Mouse (Mus musculus) cerebellum, postnatal 36 days (tissue): ENCODE measurements around the gene Serinc5.
"Not testable (repeated sequence)": the region's sequence is repeated elsewhere in the genome, so short reads cannot be mapped to it uniquely, and the experiment has no call there.

Experiments
- DNase-seq, 2 experiments: peaks; one replicate each; pipeline ENCODE4 v3.0.0; 2021 to 2022; ENCODE audit warnings: mixed read lengths in 2 of 2

Gene Serinc5

DNA sequence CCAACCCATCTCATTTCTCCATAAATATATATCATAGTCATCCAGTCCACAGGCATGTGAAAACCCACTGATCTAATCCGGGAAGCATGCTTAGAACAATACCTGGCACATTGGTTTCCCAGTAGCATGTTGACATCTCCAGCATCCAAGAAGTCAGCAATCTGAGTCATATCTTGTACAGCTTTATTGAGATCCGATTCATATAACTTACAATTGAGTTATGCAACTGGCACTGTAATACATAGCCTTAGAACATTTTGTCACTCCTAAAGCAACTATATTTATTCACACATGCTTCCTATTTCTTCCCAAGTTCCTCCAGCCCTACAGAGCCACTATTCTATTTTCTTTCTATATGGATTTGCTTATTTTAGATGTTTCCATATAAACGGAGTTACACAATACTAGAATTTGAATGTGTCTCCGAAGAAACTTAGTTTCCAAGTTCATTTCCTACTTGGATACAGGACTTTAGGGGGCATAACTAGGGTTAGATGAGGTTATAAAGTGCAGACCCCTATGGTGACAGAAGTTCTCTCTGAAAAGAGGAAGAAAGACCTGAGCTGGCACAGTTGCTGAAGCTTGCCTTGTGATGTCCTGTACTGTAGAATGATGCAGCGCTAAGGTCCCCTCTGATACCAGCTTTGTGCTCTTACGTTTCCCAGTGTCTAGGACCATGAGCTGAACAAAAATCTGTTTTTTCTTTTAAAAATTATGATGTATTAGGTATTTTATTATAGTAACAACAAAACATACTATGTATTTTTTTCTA lies 57.5 kb downstream of the Serinc5 start:
- DNase-seq, result no peak

DNA sequence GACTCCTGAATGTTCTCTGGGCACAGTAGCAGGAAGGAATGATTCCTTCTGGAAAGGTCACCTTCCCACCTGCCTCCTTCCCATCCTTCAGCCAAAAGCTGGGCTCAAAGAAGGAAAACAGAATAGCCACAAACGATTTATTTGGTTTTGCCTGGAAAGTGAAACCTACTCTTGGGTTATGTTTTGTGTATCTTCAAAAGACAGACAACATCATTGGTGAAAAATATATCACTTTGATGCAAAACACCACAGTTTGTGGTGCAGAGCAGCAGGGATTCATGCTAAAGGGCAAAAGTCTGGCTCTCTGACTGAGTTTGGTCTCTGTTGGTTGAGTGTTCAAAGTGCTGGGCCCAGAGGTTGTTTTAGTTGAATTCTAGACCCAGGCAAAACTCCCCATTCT lies 60.8 kb downstream of the Serinc5 start:
- DNase-seq, result no peak

DNA sequence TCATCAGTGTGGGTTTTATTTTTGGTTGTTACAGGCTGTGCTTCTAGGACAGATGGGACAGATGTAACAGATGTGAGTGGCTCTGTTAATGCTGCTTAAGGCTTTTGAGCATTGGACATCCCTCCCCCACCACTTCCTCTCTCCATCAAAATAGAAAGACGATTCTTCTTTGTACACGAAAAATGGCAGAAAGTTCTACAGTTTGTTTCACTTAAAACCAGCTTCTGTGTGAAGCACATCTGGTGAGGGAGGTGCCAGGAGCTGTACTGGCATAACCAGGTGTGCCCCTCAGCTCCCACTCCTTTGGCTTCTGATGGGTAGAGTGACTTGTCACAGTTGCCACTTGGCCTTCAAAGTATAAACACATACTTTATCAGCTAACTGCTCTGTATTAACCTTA lies 63.8 kb downstream of the Serinc5 start:
- DNase-seq, result no peak

DNA sequence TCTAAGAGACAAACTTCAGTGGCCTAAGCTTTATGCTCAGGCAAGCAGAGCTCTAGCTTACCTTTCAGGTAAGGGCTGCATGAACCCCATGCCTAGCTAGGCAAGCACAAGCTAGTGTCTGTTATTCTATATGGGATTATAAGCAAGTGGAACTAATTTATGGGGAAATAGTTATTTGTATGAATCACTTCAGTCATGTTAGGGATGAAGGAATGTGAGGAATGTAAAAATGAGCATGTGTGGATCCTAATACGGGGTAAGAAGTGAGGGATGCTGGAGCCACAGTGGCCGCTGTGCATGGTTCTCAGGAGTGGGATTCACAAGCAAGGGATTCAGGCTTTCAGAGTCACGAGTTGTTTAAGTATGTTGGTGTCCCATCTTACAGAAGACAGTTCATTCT lies 64.4 kb downstream of the Serinc5 start:
- DNase-seq, result no peak

DNA sequence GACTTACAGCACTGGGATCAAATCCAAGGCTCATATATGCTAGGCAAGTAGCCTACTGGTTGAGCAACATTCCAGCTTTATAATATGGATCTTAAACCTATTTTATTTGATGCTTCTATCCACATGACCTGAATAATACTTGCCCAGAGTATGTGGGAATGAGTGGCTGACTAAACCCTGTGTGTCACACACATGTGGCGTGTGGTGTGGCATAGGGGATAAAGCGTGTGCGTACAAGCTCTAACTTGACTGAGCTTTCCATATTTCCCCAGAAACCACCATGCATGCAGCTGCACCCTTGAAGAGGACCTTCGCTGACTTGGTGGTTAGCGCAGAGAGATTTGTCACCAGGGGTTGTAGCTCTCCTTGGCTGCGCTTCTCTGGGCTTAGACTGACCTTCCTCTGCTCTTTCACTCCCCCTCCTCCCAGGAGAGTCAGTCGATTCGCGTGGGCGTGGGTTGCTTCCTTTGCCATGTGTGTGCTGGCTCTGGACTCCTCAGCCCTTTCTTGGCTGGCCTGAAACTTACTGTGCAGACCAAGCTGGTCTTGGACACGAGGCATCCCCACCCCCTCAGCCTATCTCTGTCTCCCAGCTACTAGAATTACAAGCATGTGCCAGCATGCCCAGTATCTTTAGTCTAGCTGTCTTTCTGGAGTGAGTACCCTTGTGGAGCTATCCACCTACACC lies 65.2 kb downstream of the Serinc5 start:
- DNase-seq, result no peak

DNA sequence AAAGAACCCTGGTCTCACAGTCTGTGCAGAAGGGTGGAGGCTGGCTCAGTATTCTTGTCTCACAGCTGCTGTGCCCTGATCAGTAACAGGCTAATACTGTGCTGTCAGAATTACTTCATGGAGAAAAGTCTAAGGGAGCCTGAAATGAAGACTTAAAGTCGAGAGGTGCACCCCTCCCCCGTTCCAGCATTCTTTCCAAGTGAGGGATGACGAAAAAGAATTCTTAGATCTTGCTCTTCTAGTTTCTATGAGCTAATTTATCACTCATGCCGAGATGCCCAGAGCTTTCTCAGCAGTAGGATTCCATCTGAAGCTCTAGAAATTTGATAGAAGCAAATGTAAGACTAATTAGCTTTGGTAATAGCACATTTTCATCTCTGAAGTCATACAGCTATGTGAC lies 66.8 kb downstream of the Serinc5 start:
- no peak for DNase-seq

DNA sequence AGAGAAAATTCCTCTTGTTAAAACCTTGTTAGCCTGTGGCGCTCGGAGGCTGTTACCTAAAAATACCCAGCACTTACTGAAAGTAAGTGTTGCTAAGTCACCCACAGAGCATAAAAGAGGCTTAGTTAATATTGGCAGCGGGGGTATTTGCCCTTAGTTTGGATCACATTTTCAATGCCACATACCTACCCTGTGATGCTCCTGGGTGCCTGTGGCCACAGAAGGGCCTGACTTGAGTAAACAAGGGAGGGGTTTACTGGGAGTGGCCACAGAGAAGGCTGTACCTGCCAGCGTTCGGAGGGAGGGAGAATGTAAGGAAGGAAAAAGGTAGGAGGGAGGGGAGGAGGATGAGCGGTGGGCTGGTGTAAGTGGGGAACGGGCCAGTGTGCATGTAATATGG lies 68.8 kb downstream of the Serinc5 start:
- DNase-seq, result no peak

DNA sequence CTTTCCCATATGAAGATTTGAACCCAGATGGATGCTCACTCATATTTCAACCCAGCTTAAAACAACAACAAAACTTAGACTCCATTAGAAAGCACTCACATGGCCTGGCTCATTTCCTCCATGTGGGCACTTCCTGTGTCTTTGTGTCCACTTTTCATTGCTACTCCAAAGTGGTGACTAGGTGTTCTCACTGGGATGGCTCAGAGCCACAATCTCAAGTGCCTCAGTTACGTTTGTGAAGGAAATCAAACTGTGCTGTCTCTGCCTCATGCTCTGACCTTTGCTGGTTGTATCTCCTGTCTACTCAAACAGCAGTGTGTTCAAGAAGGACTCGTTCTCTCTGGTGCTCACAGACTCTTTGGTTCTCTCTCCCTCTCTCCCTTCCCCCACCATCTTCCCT lies 70.7 kb downstream of the Serinc5 start:
- no peak for DNase-seq

DNA sequence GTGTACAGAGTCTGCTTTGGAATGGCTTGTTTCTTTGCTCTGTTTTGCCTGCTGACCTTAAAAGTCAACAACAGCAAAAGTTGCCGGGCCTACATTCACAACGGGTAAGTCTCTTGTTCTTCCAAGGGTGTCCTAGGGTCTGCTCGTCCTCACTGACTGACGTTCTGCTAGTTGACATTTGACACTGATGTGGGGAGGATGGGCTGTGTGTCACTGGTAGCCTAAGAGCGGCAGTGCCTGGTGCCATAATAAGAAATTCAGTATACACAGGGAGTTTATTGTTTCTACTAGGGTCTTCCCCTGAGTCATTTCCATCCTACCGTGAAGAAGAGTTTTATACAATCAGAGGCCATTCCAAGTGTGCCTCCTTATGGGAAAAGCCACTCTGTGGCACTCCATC lies 71.9 kb downstream of the Serinc5 start:
- DNase-seq, result no peak

DNA sequence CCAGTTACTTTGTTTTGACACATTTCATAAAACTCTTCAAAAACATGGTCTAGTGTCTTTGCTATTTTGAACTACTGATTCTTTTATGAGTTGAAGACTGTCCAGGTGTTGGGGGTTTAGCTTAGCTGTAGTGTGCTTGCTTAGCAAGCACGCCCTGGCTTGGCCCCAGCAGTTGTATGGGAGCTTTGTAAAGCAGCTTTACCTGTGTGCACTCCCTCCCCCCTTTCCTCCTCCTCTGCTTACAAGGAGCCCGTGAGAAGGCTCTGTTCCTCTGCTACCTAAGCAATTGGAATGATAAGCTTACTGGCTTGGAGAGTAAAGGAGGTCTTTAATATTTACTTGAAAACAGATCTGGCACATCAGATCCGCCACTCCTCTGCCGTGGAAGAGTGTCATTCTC lies 72.6 kb downstream of the Serinc5 start:
- DNase-seq, result no peak

DNA sequence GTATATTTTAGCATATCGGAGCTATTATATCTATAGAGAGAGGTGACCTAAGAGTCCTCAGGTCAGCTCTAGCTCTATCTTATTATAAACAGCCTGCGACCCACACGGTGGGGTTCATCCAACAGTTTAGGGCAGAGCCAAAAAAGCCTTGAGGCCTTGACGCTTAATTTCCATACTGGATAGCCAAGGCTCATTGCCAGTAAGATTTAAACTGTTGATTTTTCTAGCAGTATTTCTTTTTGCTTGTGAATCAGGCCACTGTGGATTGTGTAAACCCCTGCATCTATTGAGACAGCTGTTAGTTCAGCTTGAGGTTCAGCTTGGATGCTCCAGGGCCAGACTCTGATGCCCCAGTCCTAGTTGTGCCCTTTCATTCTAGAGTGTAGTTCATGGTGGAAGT lies 73.4 kb downstream of the Serinc5 start:
- DNase-seq, result no peak

DNA sequence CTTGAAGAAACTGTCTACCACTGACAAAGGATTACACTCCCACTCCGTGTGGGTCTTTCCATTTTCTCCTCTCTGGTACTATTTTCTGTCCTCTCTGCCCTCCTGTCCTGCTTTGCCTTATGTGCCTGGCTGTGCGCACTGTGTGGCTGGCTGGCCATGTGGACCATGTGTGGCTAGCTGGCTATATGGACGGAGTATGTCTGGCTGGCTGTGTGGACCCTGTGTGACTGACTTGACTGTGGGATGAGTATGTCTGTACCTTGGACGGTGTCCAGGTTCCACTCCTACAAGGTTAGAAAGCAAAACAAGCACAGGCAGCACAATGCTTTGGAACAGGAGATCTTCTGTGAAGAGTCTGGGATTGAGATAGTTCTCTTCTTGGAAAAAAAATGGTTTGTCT lies 74.4 kb downstream of the Serinc5 start:
- no peak for DNase-seq

DNA sequence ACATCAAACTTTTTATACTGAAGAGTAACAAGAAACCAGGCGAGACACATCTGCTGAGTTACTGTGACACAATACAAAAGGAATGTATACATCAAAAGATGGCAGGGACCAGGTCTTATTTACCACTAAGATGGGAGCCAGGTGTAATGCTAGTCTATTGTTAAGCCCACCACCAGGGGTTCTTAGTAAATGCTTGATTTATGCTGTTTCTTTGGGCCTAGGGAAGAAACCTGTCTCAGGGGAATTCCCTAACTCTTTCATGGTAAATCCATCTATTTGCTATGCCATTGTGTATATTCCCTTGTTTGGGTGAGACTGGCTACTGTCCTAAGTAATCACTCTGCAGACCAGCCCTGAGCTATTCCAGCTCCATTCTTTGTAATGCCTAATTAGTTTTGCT lies 76.3 kb downstream of the Serinc5 start:
- DNase-seq, result not testable (repeated sequence)

DNA sequence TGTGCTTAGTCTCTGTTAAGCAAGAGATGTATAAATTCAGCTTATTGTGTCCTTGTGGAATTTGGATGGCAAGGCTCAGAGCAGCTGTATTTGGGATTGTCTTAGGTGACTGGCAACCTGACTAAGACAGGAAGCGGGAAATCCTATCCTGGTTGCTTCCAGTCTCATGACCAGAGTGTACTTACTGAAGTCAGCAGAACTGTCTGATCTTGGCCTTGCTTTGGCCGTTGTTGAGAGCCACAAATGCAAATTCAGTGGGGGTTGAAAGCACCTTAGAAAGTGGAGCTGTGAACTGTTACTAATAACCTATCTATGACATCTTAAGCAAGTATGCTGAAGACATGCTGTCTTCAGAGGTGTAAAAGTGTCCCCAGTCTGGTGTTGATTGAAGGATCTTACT lies 78.2 kb downstream of the Serinc5 start:
- DNase-seq, result no peak

DNA sequence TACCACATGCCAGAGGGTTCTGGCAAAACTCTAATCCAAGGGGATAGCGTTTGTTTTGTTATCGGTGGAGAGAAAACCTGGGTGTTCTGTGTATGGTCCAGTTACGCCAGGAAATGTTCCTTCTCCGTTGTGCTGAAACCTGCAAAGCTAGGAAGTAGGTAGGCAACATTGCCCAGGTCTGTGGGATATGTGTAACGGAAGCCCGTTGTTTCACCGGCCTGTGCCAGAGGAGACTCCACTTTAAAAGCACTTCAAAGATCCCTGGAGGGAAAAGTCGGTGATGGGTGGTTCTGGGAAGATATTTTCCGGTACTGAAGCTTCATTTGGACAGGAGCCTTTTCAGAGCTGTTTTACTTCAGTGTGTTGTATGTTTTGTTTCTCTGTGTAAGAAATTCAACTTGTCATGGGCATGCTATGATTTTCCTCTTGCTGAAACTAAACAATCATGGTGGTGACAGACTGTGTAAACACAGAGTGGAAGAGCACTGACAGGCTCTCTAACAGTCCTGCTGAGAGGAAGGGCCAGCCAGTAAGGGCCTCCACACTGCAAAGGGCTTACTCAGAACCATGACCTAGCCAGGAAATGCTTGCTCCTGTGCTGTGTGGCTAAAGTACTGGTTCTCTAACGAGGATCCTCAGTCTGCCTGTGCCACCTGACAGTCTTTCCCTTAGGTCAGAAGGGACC lies 83.1 kb downstream of the Serinc5 start:
- DNase-seq, result no peak

DNA sequence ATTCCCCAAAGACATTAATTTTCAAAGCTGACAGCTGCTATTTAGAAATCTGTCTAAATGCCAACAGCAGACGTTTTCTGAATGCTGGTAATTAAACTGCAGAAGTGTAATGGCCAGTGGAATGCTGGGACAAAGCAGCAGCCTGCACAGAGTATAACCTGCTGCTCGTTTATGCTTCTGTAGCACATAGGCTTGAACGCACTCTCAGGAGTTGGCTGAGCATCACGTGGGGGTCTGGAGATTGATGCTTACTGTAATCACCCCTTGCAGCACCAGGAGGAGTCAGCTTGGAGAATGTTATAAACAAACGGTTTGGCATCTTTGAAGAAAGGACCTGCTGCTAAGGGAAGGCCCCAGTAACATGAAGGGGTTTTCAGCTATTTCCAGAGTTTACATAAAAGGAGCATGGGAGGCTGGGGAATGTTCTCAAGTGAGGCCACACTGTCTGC lies 85.6 kb downstream of the Serinc5 start:
- no peak for DNase-seq

DNA sequence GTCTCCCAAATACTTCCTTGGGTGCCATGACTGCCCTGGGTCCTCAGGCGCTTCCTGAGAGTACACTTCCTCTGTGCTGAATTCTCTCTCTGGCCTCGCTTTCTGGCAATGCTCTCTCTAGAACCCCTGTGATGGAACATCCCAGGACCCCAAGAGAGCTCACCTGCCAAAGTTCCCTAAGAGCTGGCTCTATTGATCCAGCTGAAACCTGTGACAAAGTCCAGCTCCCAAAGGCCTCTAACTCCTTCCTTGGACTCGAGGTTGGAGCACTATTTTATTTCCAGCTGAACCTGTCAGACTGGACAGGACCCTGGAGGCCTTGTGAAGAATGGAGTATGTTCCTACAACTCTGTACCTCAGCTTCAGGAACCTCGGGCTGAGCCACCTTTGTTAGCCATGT lies 86.2 kb downstream of the Serinc5 start:
- DNase-seq, result no peak

DNA sequence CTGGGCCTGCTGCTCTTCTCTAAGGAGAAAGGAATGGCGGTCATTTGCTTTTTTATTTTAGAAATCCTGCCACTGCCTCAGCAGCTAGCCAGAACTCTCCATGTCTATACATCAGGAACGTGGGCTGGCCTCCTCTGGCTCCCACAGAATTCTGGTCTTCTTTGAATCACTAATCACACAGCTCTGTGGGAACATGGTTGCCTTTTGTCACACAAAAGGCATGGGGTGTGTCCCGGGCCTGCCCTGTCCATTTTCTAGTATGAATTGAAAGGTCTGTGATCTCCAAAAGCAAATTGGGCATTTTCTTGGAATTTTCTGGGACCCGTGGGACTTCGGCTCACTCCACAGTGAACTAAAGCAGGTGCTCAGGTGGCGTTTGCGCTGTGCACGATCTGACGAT lies 87.9 kb downstream of the Serinc5 start:
- no peak for DNase-seq

DNA sequence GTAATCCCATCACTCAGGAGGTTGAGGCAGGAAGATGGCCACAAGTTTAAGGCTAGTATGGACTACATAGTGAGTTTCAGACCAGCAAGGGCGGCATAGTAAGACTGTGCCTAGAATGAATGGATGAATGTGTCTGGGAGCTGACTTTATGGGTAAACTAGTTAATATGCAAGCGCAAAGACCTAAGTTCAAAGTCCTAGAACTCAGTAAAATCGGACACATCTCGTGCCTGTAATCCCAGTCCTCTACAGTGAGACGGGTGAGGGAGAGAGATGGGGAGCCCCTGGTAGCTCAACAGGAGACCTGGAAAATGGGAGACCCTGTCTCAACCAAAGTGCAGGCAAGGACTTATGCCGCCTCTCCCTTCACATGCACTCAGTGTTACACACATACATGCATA lies 88.5 kb downstream of the Serinc5 start:
- no peak for DNase-seq

DNA sequence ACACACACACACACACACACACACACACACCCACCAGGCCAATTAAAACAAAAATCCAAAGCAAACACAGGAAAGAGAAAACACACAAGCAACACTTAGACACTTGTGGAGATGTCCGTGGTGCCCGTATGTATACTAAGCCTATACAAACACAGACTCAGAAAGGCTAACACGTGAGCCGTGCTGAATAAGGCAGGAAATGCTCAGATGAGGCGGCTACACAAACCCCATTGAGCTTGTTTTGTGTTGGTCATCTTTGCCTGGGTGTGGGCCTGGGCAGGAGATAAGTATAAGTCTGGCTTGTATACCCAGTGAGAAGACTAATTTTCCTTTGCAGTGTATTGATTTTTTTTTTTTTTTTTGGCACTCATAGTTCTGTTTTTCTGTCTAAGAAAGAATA lies 91.1 kb downstream of the Serinc5 start:
- no peak for DNase-seq

DNA sequence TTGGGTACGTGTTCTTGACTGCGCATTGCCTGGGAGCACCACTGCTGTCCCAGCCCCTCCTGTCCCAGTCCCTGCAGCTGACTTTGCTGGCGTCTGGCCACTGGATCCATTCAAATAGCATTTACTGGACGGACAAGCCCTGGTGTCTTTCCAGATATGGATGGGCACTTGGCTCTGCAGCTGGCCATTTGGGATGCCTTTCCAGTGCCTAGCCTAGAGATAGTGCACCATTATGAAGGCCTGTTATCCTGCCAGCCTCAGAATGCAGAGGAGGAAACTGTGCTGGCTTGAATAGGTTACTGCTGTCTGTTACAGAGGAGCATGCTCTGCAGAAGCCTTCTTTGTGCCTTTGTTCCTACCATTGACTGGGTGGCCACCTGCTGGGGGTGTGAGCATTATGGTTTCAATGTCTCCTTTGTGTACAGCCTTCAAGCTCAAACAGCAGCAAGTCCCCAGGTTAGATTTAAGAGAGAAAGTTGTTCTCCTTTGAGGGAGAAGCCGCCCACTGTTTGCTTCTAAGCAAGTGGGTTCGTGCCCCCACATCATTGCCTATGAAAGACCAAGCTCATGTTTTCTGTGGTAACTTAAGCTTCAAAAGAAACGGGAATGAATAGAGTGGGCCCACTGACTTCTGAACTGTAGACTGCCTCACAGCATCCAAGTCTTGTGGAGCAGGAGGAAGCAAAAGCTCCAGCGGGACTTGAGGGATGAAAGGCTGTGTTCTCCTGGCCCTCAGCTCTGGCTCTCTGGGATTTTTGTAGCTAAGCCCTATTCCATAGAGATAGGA lies 92.5 kb downstream of the Serinc5 start:
- peak; percentile 15 to 25 for DNase-seq

DNA sequence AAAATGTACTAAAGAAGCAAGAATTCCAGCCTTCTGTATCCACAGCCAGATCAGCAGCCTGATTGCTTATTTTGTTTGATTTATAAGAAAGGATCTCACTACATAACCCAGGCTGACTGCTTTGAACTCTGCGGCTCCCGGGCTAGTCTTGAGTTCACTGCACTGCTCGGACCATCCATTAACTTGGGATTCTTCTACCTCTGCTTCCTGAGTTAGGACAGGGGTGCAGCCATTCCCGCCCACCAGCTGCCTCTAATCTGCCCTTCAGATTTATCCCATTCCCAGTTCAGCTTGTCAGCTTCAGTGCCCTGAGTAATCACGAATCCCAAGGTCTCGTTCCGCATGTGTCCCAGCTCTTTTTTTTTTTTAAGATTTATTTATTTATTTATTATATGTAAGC lies 93.3 kb downstream of the Serinc5 start:
- DNase-seq, result no peak

DNA sequence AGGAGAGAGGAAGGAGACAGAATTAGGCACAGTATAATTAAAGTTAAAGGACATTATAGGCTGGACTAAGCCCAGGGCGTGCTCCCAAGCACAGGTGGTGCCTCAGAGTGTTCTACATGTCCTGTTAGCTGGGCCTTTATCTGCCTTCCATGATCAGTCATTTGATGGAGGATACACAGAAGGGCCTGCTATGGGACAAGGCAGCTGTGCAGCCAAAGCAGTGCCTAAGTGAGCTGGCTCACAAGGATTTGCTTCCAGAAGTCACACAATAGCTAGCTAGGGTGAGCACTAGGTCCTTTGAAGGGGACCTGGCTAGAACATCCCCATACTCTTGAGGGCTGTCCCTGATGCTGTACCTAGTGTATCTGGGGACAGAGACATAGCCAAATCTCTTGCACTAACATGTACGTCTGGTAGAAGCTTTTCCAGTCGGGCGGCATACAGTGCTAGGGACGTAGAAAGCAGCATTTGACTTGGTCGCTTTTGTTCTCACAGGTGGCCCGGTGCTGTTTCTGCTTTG lies 94.2 kb downstream of the Serinc5 start:
- no peak for DNase-seq
